Mouse (Mus musculus) hindbrain, embryonic 12.5 days (tissue): Measurements from ENCODE around the gene Rsph14. TPM values are rescaled to one million over a fixed set of nuclear protein-coding genes. Genes with fewer than 3 reads are reported as not detected.

Experiments
- ATAC-seq: fragments of 200-750 bp; cut with Nextera tagmentation; 2 replicates; pipeline ENCODE4 v1.8.0; 2017; ENCODE audit warnings: moderate TSS enrichment; ENCODE audit not compliant: low FRiP score
- H3K27ac ChIP-seq: fragments of 300-500 bp; sonication (generic); 2 replicates; pipeline ENCODE4 v1.5.1; 2016; ENCODE audit warnings: mild to moderate bottlenecking
- H3K27me3 ChIP-seq: fragments of 300-500 bp; sonication (generic); 2 replicates; pipeline ENCODE4 v1.6.1; 2016; ENCODE audit warnings: mild to moderate bottlenecking
- H3K36me3 ChIP-seq: fragments of 300-500 bp; sonication (generic); 2 replicates; pipeline ENCODE4 v1.6.1; 2016; ENCODE audit warnings: mild to moderate bottlenecking
- H3K4me1 ChIP-seq: fragments of 300-500 bp; sonication (generic); 2 replicates; pipeline ENCODE4 v1.6.1; 2016
- H3K4me2 ChIP-seq: fragments of 300-500 bp; sonication (generic); replicated peaks from 2 replicates; pipeline ENCODE4 v1.6.1; 2016; ENCODE audit warnings: mild to moderate bottlenecking
- H3K4me3 ChIP-seq: fragments of 300-500 bp; sonication (generic); 2 replicates; pipeline ENCODE4 v1.5.1; 2016; ENCODE audit warnings: mild to moderate bottlenecking
- H3K9ac ChIP-seq: fragments of 300-500 bp; sonication (generic); 2 replicates; pipeline ENCODE4 v1.6.1; 2016; ENCODE audit warnings: mild to moderate bottlenecking, moderate library complexity
- H3K9me3 ChIP-seq: fragments of 300-500 bp; sonication (generic); replicated peaks from 2 replicates; pipeline ENCODE4 v1.6.1; 2016; ENCODE audit warnings: mild to moderate bottlenecking
- WGBS: fragments of 180-500 bp; shearing (Covaris S2); methylation state at CpG from one replicate; pipeline ENCODE4 v1.1.7; 2016; 5-methylcytosine and 5-hydroxymethylcytosine counted together
- polyA plus RNA-seq: library from polyadenylated mRNA; unstranded; fragments of >200 nt; fragmentation: Nextera tagmentation; extraction: Ambion mirVana; gene quantifications from 2 replicates; pipeline ENCODE4 v1.2.1, GENCODE M21; 2016

The Rsph14 gene
- polyA plus RNA-seq, 1 experiment from 2014 or later, result 0.67 TPM

DNA sequence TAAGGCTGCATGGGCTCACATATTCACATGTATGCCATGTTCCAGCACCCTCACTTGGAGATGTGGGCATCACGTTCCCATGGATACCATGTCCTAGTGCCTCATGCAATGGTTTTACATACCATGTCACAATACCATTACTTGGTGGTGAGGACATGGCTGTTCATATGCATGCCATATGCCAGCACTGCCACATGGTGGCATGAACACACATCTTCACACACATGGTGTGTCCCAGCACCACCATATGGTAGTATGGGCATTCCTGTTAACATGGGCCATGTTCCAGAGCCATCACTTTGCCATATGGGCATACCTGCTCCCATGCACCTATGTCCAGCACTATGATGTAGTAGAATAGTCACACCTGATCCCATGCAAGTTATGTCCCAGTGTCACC lies 91.6 kb downstream of the Rsph14 start:
- no peak for ATAC-seq
- no peaks in the 10 kb centered on the region for H3K27me3 ChIP-seq
- H3K36me3 ChIP-seq, result no peaks in the 10 kb centered on the region
- no peak overlapping the region for H3K9ac ChIP-seq
- 94% methylated on average over 1 of the region's 1 CpGs for WGBS
- H3K4me2 ChIP-seq, result no peak overlapping the region
- H3K4me3 ChIP-seq, result no peak overlapping the region
- H3K4me1 ChIP-seq, result no peaks in the 10 kb centered on the region
- H3K27ac ChIP-seq, result no peak overlapping the region
- H3K9me3 ChIP-seq, result peaks cover 4% of the 10 kb centered on the region; the same call in 1 of the 2 replicates

GRCm38 (mm10) chr10:74939300-74939699 lies 93.1 kb downstream of the Rsph14 start:
- no peak overlapping the region for H3K4me2 ChIP-seq
- H3K9me3 ChIP-seq, result no peaks in the 10 kb centered on the region
- no peak overlapping the region for H3K9ac ChIP-seq
- no peak overlapping the region for H3K27ac ChIP-seq
- no peaks in the 10 kb centered on the region for H3K4me1 ChIP-seq
- no peaks in the 10 kb centered on the region for H3K27me3 ChIP-seq
- WGBS, result 70% methylated on average over 3 of the region's 3 CpGs
- no peaks in the 10 kb centered on the region for H3K36me3 ChIP-seq
- no peak overlapping the region for H3K4me3 ChIP-seq
- ATAC-seq, result no peak

DNA sequence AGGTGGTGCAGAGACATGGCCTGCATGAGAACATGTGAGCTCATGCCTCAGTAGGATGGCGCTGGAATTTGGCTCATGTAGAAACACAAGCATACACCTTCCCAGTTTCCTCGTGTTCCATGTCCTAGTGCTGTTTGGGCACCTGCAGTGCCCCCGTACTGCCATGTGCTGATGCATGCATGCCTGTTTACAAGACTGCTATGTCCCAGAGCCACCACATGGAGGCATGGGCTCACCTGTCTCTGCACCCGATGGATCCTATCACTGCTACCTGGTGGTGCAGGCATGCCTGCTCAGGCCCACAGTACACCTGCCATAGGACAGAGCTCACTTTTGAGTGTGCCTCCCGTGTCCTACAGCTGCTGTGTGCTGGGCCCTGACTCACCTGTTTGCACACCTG lies 94.0 kb downstream of the Rsph14 start:
- Histone ChIP-seq H3K9ac (no peak overlapping the region), H3K4me1 (no peaks in the 10 kb centered on the region), H3K27me3 (no peaks in the 10 kb centered on the region), H3K4me3 (no peak overlapping the region), H3K9me3 (no peaks in the 10 kb centered on the region), H3K36me3 (no peaks in the 10 kb centered on the region), H3K27ac (no peak overlapping the region), H3K4me2 (no peak overlapping the region)
- WGBS, result 71% methylated on average over 5 of the region's 5 CpGs
- no peak for ATAC-seq

DNA sequence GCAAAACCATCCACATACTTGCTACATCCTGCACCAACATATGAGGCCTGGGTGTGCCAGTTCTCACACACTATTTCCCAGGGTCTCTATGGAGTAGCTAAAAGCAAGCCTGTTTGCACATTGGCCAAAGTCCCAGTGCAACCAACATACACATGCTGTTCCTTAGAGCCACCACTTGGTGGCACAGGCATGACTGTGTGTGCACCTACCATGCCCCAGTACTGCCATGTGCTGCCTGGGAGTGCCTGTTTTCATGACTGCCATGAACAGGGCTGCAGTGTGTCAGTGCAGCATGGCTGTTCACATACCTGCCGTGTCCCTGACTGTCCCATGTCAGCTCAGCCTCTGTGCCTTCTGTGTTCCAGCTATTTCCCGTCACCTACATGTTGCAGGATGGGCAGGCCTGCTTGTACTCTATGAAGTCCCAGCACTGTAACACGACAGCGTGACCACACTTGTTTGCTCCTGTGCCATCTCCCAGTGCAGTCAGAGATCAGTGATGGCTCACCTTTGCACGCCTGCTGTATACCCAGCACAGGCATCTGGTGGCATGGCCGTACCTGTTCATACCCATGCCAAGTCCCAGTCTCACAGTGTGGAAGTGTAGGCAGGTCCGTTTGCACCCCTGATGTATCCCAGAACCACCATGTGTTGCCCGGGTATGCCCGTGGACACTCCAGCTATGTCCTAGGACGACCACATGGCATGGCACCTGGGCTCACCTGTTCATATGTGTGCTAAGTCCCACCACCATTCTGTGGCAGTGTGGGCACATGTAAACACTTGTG lies 95.2 kb downstream of the Rsph14 start:
- Histone ChIP-seq H3K9ac (no peak overlapping the region), H3K4me3 (no peak overlapping the region), H3K4me2 (no peak overlapping the region), H3K27ac (no peak overlapping the region), H3K4me1 (no peaks in the 10 kb centered on the region), H3K27me3 (no peaks in the 10 kb centered on the region), H3K9me3 (no peaks in the 10 kb centered on the region), H3K36me3 (no peaks in the 10 kb centered on the region)
- peak; percentile 55; the same call in 1 of the 2 replicates for ATAC-seq
- 80% methylated on average over 10 of the region's 10 CpGs for WGBS

DNA sequence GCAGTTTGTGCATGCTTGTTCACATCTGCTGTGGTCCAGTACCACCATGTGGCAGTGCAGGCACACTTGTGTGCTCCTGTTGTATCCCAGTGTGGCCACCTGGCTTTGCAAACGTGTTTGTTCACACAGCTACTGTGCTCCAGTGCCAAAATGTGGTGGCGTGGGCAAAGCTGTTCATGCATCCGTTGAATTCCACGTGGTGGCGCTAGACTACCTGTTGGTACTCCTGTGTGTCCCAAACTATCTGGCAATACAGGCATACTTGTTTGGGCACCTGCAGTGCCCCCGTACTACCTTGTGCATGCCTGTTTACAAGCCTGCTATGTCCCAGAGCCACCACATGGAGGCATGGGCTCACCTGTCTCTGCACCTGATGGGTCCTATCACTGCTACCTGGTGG lies 97.4 kb downstream of the Rsph14 start:
- no peak for ATAC-seq
- Histone ChIP-seq H3K36me3 (no peaks in the 10 kb centered on the region), H3K9me3 (no peaks in the 10 kb centered on the region), H3K27ac (no peak overlapping the region), H3K9ac (no peak overlapping the region), H3K4me1 (no peaks in the 10 kb centered on the region), H3K4me2 (no peak overlapping the region), H3K4me3 (no peak overlapping the region), H3K27me3 (no peaks in the 10 kb centered on the region)
- WGBS, result 30% methylated on average over 6 of the region's 6 CpGs

GRCm38 (mm10) chr10:74934521-74934920 lies 97.9 kb downstream of the Rsph14 start:
- Histone ChIP-seq H3K27me3 (no peaks in the 10 kb centered on the region; the same call in 1 of the 2 replicates), H3K9ac (no peak overlapping the region), H3K4me1 (no peaks in the 10 kb centered on the region), H3K9me3 (no peaks in the 10 kb centered on the region), H3K36me3 (no peaks in the 10 kb centered on the region), H3K27ac (no peak overlapping the region), H3K4me2 (no peak overlapping the region), H3K4me3 (no peak overlapping the region)
- ATAC-seq, result no peak
- WGBS, result 81% methylated on average over 12 of the region's 12 CpGs

- H3K36me3 ChIP-seq, result no peaks in the 10 kb centered on the region
- no peak for ATAC-seq
- H3K9ac ChIP-seq, result no peak overlapping the region
- H3K27me3 ChIP-seq, result no peaks in the 10 kb centered on the region; the same call in 1 of the 2 replicates
- no peak overlapping the region for H3K4me2 ChIP-seq
- H3K4me3 ChIP-seq, result no peak overlapping the region
- H3K9me3 ChIP-seq, result no peaks in the 10 kb centered on the region
- no peak overlapping the region for H3K27ac ChIP-seq
- no peaks in the 10 kb centered on the region for H3K4me1 ChIP-seq
- whole genome bisulfite sequencing, result 86% methylated on average over 19 of the region's 19 CpGs
Measured at GRCm38 (mm10) chr10:74933548-74934190, 98.7 kb downstream of the Rsph14 start.

- Histone ChIP-seq H3K4me3 (no peak overlapping the region), H3K27me3 (no peaks in the 10 kb centered on the region; the same call in 1 of the 2 replicates), H3K4me1 (no peaks in the 10 kb centered on the region), H3K4me2 (no peak overlapping the region), H3K36me3 (no peaks in the 10 kb centered on the region), H3K9ac (no peak overlapping the region), H3K9me3 (no peaks in the 10 kb centered on the region), H3K27ac (no peak overlapping the region)
- 86% methylated on average over 6 of the region's 6 CpGs for WGBS
- no peak for ATAC-seq
Measured at GRCm38 (mm10) chr10:74932487-74932886, 99.9 kb downstream of the Rsph14 start.

- ATAC-seq, result no peak
- no peaks in the 10 kb centered on the region for H3K4me1 ChIP-seq
- no peaks in the 10 kb centered on the region for H3K36me3 ChIP-seq
- WGBS, result 81% methylated on average over 6 of the region's 6 CpGs
- H3K27me3 ChIP-seq, result no peaks in the 10 kb centered on the region; the same call in 1 of the 2 replicates
- no peak overlapping the region for H3K4me3 ChIP-seq
- no peak overlapping the region for H3K4me2 ChIP-seq
- no peak overlapping the region for H3K9ac ChIP-seq
- no peaks in the 10 kb centered on the region for H3K9me3 ChIP-seq
- H3K27ac ChIP-seq, result no peak overlapping the region
Measured at GRCm38 (mm10) chr10:74931631-74932030, 100.8 kb downstream of the Rsph14 start.

- H3K27ac ChIP-seq, result no peak overlapping the region
- ATAC-seq, result no peak
- no peaks in the 10 kb centered on the region for H3K9me3 ChIP-seq
- no peaks in the 10 kb centered on the region; the same call in 1 of the 2 replicates for H3K27me3 ChIP-seq
- H3K4me2 ChIP-seq, result no peak overlapping the region
- H3K4me1 ChIP-seq, result peaks cover 3% of the 10 kb centered on the region
- H3K4me3 ChIP-seq, result no peak overlapping the region
- no peaks in the 10 kb centered on the region for H3K36me3 ChIP-seq
- no peak overlapping the region for H3K9ac ChIP-seq
- WGBS, result 76% methylated on average over 3 of the region's 3 CpGs
Measured at GRCm38 (mm10) chr10:74930541-74930940, 101.8 kb downstream of the Rsph14 start.

DNA sequence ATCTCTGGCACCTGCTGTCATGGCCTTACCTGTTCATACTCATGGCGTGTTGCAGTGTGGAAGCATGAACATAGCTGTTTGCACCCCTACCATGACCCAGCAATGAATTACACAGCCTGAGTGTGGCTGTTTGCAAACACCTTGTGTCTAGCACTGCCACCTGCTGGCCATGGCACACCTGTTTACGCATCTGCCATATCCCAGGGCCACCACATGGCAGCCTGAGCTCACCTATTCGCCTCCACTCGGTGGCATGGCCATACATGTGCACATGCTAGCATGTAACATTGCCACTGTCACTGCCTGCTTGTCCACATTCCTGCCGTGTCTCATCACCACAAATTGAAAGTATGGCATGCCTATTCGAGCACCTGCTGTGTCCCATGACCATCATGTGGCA lies 102.8 kb downstream of the Rsph14 start:
- no peak for ATAC-seq
- H3K27ac ChIP-seq, result no peak overlapping the region
- H3K27me3 ChIP-seq, result no peaks in the 10 kb centered on the region; the same call in 1 of the 2 replicates
- H3K4me2 ChIP-seq, result no peak overlapping the region
- no peak overlapping the region for H3K9ac ChIP-seq
- no peak overlapping the region for H3K4me3 ChIP-seq
- 70% methylated on average over 6 of the region's 6 CpGs for WGBS
- peaks cover 7% of the 10 kb centered on the region for H3K4me1 ChIP-seq
- no peaks in the 10 kb centered on the region for H3K9me3 ChIP-seq
- no peaks in the 10 kb centered on the region for H3K36me3 ChIP-seq

DNA sequence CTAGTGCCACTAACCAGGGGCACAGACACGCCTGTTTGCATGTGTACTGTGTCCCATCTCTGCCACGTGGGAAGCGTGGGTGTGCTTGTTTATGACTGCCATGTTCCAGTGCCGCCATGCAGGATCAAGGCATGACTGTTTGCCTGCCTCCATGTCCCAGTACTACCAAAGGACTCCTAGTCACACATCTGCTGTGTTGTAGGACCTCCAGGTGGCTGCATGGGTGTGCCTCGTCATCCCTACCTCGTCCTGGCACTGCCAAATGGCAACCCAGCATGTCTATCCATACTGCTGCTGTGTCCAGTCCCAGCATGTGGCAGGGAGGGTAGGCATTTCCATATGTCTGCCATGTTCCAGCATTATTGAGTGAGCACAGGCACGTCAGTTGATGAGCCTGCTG lies 104.1 kb downstream of the Rsph14 start:
- Histone ChIP-seq H3K4me1 (peaks cover 7% of the 10 kb centered on the region), H3K9ac (no peak overlapping the region), H3K4me3 (no peak overlapping the region), H3K9me3 (no peaks in the 10 kb centered on the region), H3K36me3 (no peaks in the 10 kb centered on the region), H3K27me3 (no peaks in the 10 kb centered on the region; the same call in 1 of the 2 replicates), H3K27ac (no peak overlapping the region), H3K4me2 (no peak overlapping the region)
- WGBS, result 89% methylated on average over 7 of the region's 7 CpGs
- no peak for ATAC-seq
